Mouse (Mus musculus) hindbrain, embryonic 16.5 days (tissue): ENCODE measurements around the gene Rpp14. TPM values are rescaled to one million over a fixed set of nuclear protein-coding genes. Genes with fewer than 3 reads are reported as not detected.

ENCODE experiments used
- ATAC-seq: fragments of 200-750 bp; cut with Nextera tagmentation; 2 replicates; pipeline ENCODE4 v1.8.0; 2017; ENCODE audit warnings: moderate TSS enrichment, moderate library complexity
- H3K27ac ChIP-seq: fragments of 300-500 bp; sonication (generic); 2 replicates; pipeline ENCODE4 v1.5.1; 2014; ENCODE audit warnings: low read depth, mild to moderate bottlenecking, control low read depth, low read length, moderate library complexity
- H3K27me3 ChIP-seq: fragments of 300-500 bp; sonication (generic); replicated peaks from 2 replicates; pipeline ENCODE4 v1.6.1; 2014; ENCODE audit warnings: low read length; ENCODE audit not compliant: control insufficient read depth, insufficient read depth
- H3K36me3 ChIP-seq: fragments of 300-500 bp; sonication (generic); 2 replicates; pipeline ENCODE4 v1.6.1; 2014; ENCODE audit warnings: mild to moderate bottlenecking, low read length, moderate library complexity, mixed read lengths; ENCODE audit not compliant: control insufficient read depth, insufficient read depth
- H3K4me1 ChIP-seq: fragments of 300-500 bp; sonication (generic); 2 replicates; pipeline ENCODE4 v1.6.1; 2014; ENCODE audit warnings: low read depth, low read length; ENCODE audit not compliant: control insufficient read depth, insufficient read depth
- H3K4me2 ChIP-seq: fragments of 300-500 bp; sonication (generic); 2 replicates; pipeline ENCODE4 v1.6.1; 2014; ENCODE audit warnings: mild to moderate bottlenecking, low read length, control low read depth, moderate library complexity
- H3K4me3 ChIP-seq: fragments of 300-500 bp; sonication (generic); 2 replicates; pipeline ENCODE4 v1.5.1; 2014; ENCODE audit warnings: mild to moderate bottlenecking, low read length, control low read depth, moderate library complexity
- H3K9ac ChIP-seq: fragments of 300-500 bp; sonication (generic); 2 replicates; pipeline ENCODE4 v1.6.1; 2014; ENCODE audit warnings: low read depth, mild to moderate bottlenecking, control low read depth, low read length, moderate library complexity
- H3K9me3 ChIP-seq: fragments of 300-500 bp; sonication (generic); 2 replicates; pipeline ENCODE4 v1.6.1; 2014; ENCODE audit warnings: mild to moderate bottlenecking, low read length, moderate library complexity; ENCODE audit not compliant: control insufficient read depth
- WGBS: fragments of 180-500 bp; shearing (Covaris S2); extraction: QIAGEN DNeasy Blood & Tissue Kit; methylation state at CpG from one replicate; pipeline ENCODE4 v1.1.7; 2014; 5-methylcytosine and 5-hydroxymethylcytosine counted together
- polyA plus RNA-seq: library from polyadenylated mRNA; unstranded; fragments of >200 nt; fragmentation: Nextera tagmentation; extraction: Ambion mirVana; gene quantifications from 2 replicates; pipeline ENCODE4 v1.2.1, GENCODE M21; 2015

The Rpp14 gene
- 50.1 and 50.8 TPM in 2 replicates for polyA plus RNA-seq

GRCm38 (mm10) chr14:8080165-8080679, at the start of gene Rpp14:
Gene Rpp14, plus strand, starts transcription at chr14:8080367.
- Histone ChIP-seq H3K9ac (peak within 1 kb of the TSS; percentile 78), H3K27ac (peak within 1 kb of the TSS; percentile 97), H3K27me3 (no peaks in the 10 kb centered on the region), H3K9me3 (no peaks in the 10 kb centered on the region), H3K4me3 (peak within 1 kb of the TSS; percentile 75), H3K36me3 (peaks cover 5% of the 10 kb centered on the region), H3K4me2 (peak within 1 kb of the TSS; percentile 93), H3K4me1 (peaks cover 13% of the 10 kb centered on the region)
- ATAC-seq = peak; percentile 97
- under 1% methylated on average over 47 of the region's 47 CpGs for WGBS

- no peaks in the 10 kb centered on the region for H3K27me3 ChIP-seq
- no peaks in the 10 kb centered on the region for H3K4me1 ChIP-seq
- H3K4me3 ChIP-seq = no peak overlapping the region
- no peak overlapping the region for H3K9ac ChIP-seq
- no peaks in the 10 kb centered on the region; the same call in 1 of the 2 replicates for H3K36me3 ChIP-seq
- H3K9me3 ChIP-seq = no peaks in the 10 kb centered on the region
- ATAC-seq = no peak
- no peak overlapping the region for H3K27ac ChIP-seq
- WGBS = 47% methylated on average over 4 of the region's 4 CpGs
- no peak overlapping the region for H3K4me2 ChIP-seq
Observed at GRCm38 (mm10) chr14:8030535-8030934, 49.6 kb upstream of the Rpp14 start.

GRCm38 (mm10) chr14:8032087-8032944, 47.9 kb upstream of the Rpp14 start:
- Histone ChIP-seq H3K36me3 (no peaks in the 10 kb centered on the region; the same call in 1 of the 2 replicates), H3K27me3 (no peaks in the 10 kb centered on the region), H3K27ac (no peak overlapping the region), H3K4me2 (no peak overlapping the region), H3K9ac (no peak overlapping the region), H3K4me3 (no peak overlapping the region), H3K4me1 (no peaks in the 10 kb centered on the region), H3K9me3 (no peaks in the 10 kb centered on the region)
- 63% methylated on average over 13 of the region's 13 CpGs for WGBS
- peak; percentile 71 for ATAC-seq

- WGBS = 69% methylated on average over 5 of the region's 5 CpGs
- Histone ChIP-seq H3K27ac (no peak overlapping the region), H3K36me3 (no peaks in the 10 kb centered on the region), H3K4me3 (no peak overlapping the region), H3K9me3 (no peaks in the 10 kb centered on the region), H3K4me2 (no peak overlapping the region), H3K4me1 (no peaks in the 10 kb centered on the region), H3K9ac (no peak overlapping the region), H3K27me3 (no peaks in the 10 kb centered on the region)
- ATAC-seq = no peak
Observed at GRCm38 (mm10) chr14:8034561-8034960, 45.6 kb upstream of the Rpp14 start.

DNA sequence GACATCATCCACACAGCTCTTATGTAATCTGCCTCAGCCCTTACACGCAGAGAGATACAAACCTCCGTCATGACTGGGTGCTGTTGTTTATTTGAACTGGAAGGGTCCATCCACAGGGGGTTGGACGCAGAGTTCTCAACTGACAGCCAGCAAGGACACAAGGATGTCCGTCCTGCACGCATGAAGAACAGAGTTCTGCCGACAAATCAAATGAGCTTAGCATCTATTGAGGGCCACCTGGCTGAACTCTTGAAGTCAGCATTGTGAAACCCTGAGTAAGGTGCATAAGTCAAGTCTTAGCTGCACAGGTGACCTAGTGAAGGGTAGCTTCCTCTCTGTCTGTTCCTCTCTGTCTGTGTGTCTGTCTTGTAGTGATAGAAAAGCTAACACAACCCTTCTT, 44.2 kb upstream of the Rpp14 start:
- 90% methylated on average over 6 of the region's 6 CpGs for WGBS
- H3K27ac ChIP-seq = no peak overlapping the region
- H3K27me3 ChIP-seq = no peaks in the 10 kb centered on the region
- H3K9me3 ChIP-seq = no peaks in the 10 kb centered on the region
- H3K4me1 ChIP-seq = no peaks in the 10 kb centered on the region
- H3K4me2 ChIP-seq = no peak overlapping the region
- no peaks in the 10 kb centered on the region for H3K36me3 ChIP-seq
- no peak overlapping the region for H3K4me3 ChIP-seq
- no peak for ATAC-seq
- no peak overlapping the region for H3K9ac ChIP-seq

DNA sequence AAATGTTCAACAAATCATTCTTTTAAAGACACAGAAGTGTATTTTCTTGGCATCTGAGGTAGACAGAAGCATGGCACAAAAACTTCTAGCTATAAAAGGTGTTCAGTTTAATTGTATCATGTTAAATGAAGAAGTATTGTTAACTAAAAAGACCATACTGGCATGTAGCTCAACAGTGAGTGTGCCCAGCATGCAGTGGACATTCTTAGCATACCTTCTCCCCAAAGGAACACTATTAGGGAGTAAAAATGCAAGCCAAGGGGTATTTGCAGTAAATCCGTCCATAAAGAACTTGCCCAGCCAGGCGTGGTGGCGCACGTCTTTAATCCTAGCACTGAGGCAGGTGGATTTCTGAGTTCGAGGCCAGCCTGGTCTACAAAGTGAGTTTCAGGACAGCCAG, 43.8 kb upstream of the Rpp14 start:
- Histone ChIP-seq H3K4me1 (no peaks in the 10 kb centered on the region), H3K4me2 (no peak overlapping the region)
- WGBS = 80% methylated on average over 5 of the region's 5 CpGs

DNA sequence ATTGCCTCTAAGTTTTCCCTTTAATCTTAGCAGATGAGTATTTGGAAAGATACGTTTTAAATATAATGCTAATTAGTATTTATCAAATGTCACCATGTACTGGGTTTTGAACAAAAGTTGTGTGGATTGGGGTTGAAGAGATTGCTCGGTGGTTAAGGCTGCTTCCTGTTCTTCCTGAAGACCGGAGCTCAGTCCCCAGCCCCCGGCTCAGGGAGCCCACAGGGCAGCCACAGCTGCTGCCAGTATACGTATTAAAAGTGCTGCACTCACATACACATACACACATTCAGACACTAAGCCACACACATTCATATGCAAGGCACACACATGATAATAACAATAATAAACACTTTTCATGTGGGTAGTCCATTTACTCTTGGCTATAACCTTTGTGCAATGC, 42.0 kb upstream of the Rpp14 start:
- Histone ChIP-seq H3K9me3 (no peaks in the 10 kb centered on the region), H3K4me2 (no peak overlapping the region), H3K27ac (no peak overlapping the region), H3K4me3 (no peak overlapping the region), H3K27me3 (no peaks in the 10 kb centered on the region), H3K4me1 (no peaks in the 10 kb centered on the region), H3K9ac (no peak overlapping the region), H3K36me3 (no peaks in the 10 kb centered on the region)
- no peak for ATAC-seq
- 84% methylated on average over 5 of the region's 5 CpGs for WGBS

More for the DNA sequence above, 43.8 kb upstream of the Rpp14 start:
- H3K27me3 ChIP-seq = no peaks in the 10 kb centered on the region
- H3K27ac ChIP-seq = no peak overlapping the region
- H3K4me3 ChIP-seq = no peak overlapping the region
- H3K36me3 ChIP-seq = no peaks in the 10 kb centered on the region
- no peak overlapping the region for H3K9ac ChIP-seq
- H3K9me3 ChIP-seq = no peaks in the 10 kb centered on the region
- no peak for ATAC-seq

- 82% methylated on average over 7 of the region's 7 CpGs for WGBS
- Histone ChIP-seq H3K36me3 (no peaks in the 10 kb centered on the region), H3K27ac (no peak overlapping the region), H3K4me2 (no peak overlapping the region), H3K4me1 (no peaks in the 10 kb centered on the region), H3K9ac (no peak overlapping the region), H3K9me3 (no peaks in the 10 kb centered on the region), H3K4me3 (no peak overlapping the region), H3K27me3 (no peaks in the 10 kb centered on the region)
- ATAC-seq = no peak
Observed at GRCm38 (mm10) chr14:8038791-8039448, 41.2 kb upstream of the Rpp14 start.

- H3K4me2 ChIP-seq = no peak overlapping the region
- H3K4me1 ChIP-seq = no peaks in the 10 kb centered on the region
- no peak for ATAC-seq
- WGBS = 81% methylated on average over 3 of the region's 3 CpGs
- H3K27ac ChIP-seq = no peak overlapping the region
- H3K9me3 ChIP-seq = no peaks in the 10 kb centered on the region
- no peak overlapping the region for H3K9ac ChIP-seq
- H3K27me3 ChIP-seq = no peaks in the 10 kb centered on the region
- H3K36me3 ChIP-seq = no peaks in the 10 kb centered on the region
- H3K4me3 ChIP-seq = no peak overlapping the region
Observed at GRCm38 (mm10) chr14:8040179-8040578, 40.0 kb upstream of the Rpp14 start.
